Mouse (Mus musculus): ENCODE data around the gene Serpind1.

The Serpind1 gene

DNA sequence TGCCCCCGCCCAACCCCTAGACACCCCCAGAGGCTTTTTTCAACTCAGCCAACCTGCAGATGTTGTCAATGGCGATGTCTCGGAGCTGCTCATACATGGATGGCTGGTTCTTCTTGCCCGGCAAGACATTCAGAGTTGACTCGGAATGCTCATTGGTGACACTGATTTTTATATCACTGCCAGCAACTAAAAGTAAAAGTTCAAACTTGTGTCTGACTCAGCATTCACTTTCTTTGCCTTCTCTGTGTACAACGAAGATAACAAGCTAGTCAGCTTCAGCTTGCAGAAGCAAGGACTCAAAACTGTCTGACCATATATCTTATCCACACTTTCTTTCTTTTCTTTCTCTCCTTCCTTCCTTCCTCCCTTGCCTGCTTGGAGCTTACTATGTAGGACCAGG, 24.9 kb downstream of the Serpind1 start:
- no peak for DNase-seq

DNA sequence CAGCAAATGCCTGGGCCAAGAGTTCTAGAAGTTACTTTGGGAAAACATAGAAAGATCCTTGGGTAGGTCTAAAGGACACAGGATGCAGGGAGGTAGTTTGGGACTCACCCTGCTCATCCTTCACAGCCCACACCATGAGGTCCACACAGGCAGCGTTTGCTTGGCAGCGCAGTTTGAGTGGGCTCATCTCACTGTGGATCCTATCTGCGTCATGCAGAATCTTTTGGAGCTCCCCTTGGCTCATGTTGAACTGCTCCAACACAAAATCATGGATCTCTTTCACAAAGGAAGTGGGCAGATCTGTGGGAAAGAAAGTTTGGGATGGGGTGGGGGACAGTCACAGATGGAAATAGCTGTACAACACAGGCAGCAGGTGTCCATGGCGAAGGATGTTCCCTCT, 27.6 kb downstream of the Serpind1 start:
- no peak for DNase-seq

DNA sequence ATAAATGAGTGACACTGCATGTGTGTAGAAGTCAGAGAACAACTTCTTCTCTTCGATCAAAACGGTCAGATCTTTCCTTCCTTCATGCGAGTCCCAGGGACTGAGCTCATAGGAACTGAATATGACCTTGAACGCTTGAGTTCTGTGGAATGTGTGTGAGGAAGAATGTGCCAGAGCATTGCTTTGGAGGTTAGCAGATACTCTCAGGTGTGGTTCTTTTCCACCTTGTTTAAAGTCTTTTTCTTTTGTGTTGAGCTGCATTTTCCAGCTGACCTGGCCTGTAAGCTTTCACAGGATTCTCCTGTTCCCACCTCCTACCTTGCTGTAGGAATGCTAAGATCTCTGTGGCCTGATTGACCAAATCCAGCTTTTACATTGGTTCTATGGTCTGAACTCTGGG, 51.1 kb downstream of the Serpind1 start:
- DNase-seq: no peak

DNA sequence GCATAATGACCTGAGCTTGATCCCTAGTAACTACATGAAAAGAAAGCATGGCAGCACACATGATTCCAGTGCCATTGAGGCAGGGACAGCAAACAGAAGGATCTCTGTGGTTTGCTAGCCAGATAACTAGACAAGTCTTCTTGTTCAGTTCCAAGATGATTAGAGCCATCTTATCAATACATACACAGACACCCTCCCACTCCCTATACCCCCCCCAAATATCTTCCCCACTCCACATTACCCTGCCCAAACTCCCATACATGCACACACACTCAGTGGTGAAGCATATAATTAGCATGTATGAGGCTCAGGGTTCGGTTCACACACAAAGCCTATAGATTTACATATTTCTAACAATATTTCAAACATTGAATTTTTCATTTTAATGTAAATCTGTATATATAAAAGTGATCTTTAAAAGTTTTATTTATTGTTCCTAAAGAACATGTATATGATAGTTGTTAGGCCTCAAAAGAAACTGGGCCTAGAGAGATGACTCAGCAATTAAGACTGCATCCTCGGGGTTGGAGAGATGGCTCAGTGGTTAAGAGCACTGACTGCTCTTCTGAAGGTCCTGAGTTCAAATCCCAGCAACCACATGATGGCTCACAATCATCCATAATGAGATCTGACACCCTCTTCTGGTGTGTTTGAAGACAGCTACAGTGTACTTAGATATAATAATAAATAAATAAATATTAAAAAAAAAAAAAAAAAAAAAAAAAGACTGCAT, 52.6 kb downstream of the Serpind1 start:
- DNase-seq: no peak

DNA sequence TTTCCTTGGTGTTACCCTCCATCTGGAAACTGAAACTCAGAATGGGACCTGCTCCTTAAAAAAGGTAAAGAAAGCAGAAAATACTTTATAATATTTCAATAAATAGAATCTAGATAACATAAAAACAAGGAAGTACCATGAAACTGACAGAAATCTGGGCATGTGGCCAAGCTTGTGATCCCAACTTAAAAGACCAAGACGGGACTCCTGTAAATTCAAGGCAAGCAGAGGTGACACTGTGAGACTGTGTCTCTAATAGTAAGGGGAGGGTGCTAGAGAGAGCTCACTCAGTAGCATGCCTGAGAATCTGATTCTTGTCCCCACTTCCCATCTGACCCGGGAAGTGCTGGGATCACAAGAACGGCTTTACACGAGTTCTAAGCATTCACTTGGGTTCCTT, 61.6 kb downstream of the Serpind1 start:
- DNase-seq: no peak

All from thymus, postnatal 4 days (tissue).